Mouse (Mus musculus) embryonic facial prominence, embryonic 11.5 days (tissue): ENCODE measurements around the gene Rora. TPM values are rescaled to one million over a fixed set of nuclear protein-coding genes. Genes with fewer than 3 reads are reported as not detected.

Source experiments
- ATAC-seq: fragments of 200-750 bp; cut with Nextera tagmentation; replicated peaks from 2 replicates; pipeline ENCODE4 v1.8.0; 2017; ENCODE audit warnings: low read depth; ENCODE audit not compliant: insufficient number of reproducible peaks, low FRiP score, low TSS enrichment
- DNase-seq: peaks from one replicate; pipeline ENCODE4 v3.0.0-alpha.2; 2015; ENCODE audit warnings: low spot score
- H3K27ac ChIP-seq: fragments of 300-500 bp; sonication (generic); replicated peaks from 2 replicates; pipeline ENCODE4 v1.5.1; 2014; ENCODE audit warnings: mild to moderate bottlenecking, low read depth, low read length, control low read depth
- H3K27me3 ChIP-seq: fragments of 300-500 bp; sonication (generic); 2 replicates; pipeline ENCODE4 v1.6.1; 2014; ENCODE audit warnings: mild to moderate bottlenecking, low read length, moderate library complexity, mixed read lengths; ENCODE audit not compliant: control insufficient read depth, insufficient read depth
- H3K36me3 ChIP-seq: fragments of 300-500 bp; sonication (generic); replicated peaks from 2 replicates; pipeline ENCODE4 v1.6.1; 2014; ENCODE audit warnings: low read depth, mild to moderate bottlenecking, low read length, moderate library complexity, mixed read lengths; ENCODE audit not compliant: control insufficient read depth, insufficient read depth
- H3K4me1 ChIP-seq: fragments of 300-500 bp; sonication (generic); 2 replicates; pipeline ENCODE4 v1.6.1; 2014; ENCODE audit warnings: low read length, mixed read lengths; ENCODE audit not compliant: control insufficient read depth, insufficient read depth
- H3K4me2 ChIP-seq: fragments of 300-500 bp; sonication (generic); 2 replicates; pipeline ENCODE4 v1.6.1; 2014; ENCODE audit warnings: low read depth, mild to moderate bottlenecking, control low read depth, low read length, moderate library complexity
- H3K4me3 ChIP-seq: fragments of 300-500 bp; sonication (generic); 2 replicates; pipeline ENCODE4 v1.5.1; 2014; ENCODE audit warnings: low read depth, low read length, control low read depth
- H3K9ac ChIP-seq: fragments of 300-500 bp; sonication (generic); replicated peaks from 2 replicates; pipeline ENCODE4 v1.6.1; 2014; ENCODE audit warnings: mild to moderate bottlenecking, control low read depth, low read length
- H3K9me3 ChIP-seq: fragments of 300-500 bp; sonication (generic); replicated peaks from 2 replicates; pipeline ENCODE4 v1.6.1; 2016; ENCODE audit warnings: mild to moderate bottlenecking, low read length, inconsistent platforms, mixed read lengths; ENCODE audit not compliant: control insufficient read depth
- WGBS: fragments of 180-500 bp; shearing (Covaris S2); extraction: QIAGEN DNeasy Blood & Tissue Kit; methylation state at CpG from one replicate; pipeline ENCODE4 v1.1.7; 2014; 5-methylcytosine and 5-hydroxymethylcytosine counted together
- polyA plus RNA-seq: library from polyadenylated mRNA; unstranded; fragments of >200 nt; fragmentation: Nextera tagmentation; extraction: Ambion mirVana; gene quantifications from 2 replicates; pipeline ENCODE4 v1.2.1, GENCODE M21; 2014

Rora gene
- polyA plus RNA-seq, 1 experiment from 2014 or later = 5.7 TPM

DNA sequence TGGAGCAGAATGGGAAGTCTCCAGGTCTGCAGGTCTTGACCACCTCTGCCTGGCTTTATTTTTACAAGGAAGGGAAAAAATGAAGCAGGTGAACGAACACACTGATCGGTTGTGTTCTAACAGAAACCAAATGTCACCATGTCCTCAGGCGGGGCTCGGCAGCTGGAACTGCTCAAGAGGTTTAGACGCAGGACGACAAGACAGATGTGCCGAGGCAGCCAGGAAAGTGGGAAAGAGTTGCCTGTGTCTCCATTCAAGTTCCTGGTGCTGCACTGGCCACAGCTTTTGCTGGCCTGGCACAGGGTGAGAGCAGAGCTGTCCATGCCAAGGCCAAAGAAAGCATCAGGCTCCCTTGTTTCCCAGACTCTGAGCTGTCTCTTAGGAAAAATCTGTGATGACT, 480.1 kb downstream of the Rora start:
- Histone ChIP-seq H3K27ac (peak overlapping the region; percentile 60), H3K4me1 (no peaks in the 10 kb centered on the region), H3K4me3 (no peak overlapping the region), H3K4me2 (no peak overlapping the region), H3K9ac (no peak overlapping the region), H3K9me3 (no peaks in the 10 kb centered on the region), H3K36me3 (no peaks in the 10 kb centered on the region), H3K27me3 (no peaks in the 10 kb centered on the region)
- DNase-seq = peak; percentile 90
- ATAC-seq = 0 out of 2 replicates have a peak, but pooled peaks have one; percentile 9
- 23% methylated on average over 7 of the region's 7 CpGs for WGBS

DNA sequence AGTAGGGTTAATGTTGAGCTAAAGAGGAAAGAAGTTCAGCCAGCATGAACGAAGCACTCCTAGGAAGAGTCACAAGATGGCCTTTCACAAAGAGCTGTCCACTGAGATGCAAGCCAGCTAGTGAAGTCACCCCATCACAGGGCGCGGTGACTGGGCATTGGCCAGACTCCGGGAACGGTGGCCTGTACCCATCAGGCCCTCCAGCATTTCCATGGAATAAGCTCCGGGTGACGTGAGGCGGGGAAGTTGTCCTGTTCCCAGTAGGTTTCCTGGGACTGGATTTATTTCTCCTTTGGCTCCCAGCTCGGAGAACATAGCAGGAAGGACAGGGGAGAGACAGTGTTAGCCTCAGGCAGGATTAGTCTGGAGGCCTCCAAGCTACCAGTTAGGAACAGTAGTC, 481.0 kb downstream of the Rora start:
- WGBS = 84% methylated on average over 9 of the region's 9 CpGs
- no peaks in the 10 kb centered on the region for H3K9me3 ChIP-seq
- no peaks in the 10 kb centered on the region for H3K27me3 ChIP-seq
- no peak for DNase-seq
- no peaks in the 10 kb centered on the region for H3K36me3 ChIP-seq
- no peak overlapping the region for H3K9ac ChIP-seq
- H3K27ac ChIP-seq = no peak overlapping the region
- H3K4me1 ChIP-seq = no peaks in the 10 kb centered on the region
- H3K4me3 ChIP-seq = no peak overlapping the region
- ATAC-seq = no peak
- H3K4me2 ChIP-seq = no peak overlapping the region

DNA sequence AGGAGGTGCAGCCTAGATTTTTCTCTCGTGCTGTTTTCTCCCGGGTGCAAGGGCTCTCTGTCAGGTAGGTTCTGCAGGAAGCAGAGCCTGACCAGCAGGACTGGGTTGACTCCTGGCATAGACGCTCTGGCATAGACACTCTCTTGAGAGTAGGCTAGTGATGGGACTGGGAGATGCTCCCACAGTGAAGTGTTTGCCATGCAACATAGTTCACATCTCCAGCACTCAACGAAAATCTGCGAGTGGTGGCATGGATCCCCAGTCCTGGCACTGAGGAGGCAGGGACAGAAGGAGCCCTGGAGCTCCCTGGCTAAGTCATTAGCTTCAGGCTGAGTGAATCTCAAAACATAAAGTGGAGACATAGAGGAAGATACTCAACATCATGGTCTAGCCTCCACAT, 483.2 kb downstream of the Rora start:
- H3K27me3 ChIP-seq = no peaks in the 10 kb centered on the region
- DNase-seq (no peak), ATAC-seq (no peak)
- no peaks in the 10 kb centered on the region for H3K36me3 ChIP-seq
- WGBS = 86% methylated on average over 5 of the region's 5 CpGs
- H3K9me3 ChIP-seq = no peaks in the 10 kb centered on the region
- no peak overlapping the region for H3K4me2 ChIP-seq
- H3K4me1 ChIP-seq = no peaks in the 10 kb centered on the region
- no peak overlapping the region for H3K27ac ChIP-seq
- H3K9ac ChIP-seq = no peak overlapping the region
- no peak overlapping the region for H3K4me3 ChIP-seq

DNA sequence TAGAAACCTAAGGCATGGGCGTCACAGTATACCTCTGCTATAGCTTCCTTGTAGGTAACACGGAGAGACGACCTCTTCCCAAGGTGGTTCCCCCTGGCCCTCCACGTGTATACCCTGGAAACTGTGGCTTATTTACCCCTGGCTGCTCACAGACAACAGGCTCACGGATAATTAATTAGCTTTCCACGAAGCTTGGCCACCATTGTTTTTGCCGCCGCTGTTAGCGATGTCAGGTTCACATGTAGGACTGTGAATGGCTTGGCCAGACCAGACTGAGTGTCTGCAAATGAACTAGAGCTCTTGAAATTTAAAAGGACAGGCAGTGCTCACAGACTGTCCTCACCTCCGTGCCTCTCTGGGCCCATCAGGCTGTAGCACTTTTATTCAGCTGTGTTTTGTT, 483.8 kb downstream of the Rora start:
- WGBS = 74% methylated on average over 10 of the region's 10 CpGs

DNA sequence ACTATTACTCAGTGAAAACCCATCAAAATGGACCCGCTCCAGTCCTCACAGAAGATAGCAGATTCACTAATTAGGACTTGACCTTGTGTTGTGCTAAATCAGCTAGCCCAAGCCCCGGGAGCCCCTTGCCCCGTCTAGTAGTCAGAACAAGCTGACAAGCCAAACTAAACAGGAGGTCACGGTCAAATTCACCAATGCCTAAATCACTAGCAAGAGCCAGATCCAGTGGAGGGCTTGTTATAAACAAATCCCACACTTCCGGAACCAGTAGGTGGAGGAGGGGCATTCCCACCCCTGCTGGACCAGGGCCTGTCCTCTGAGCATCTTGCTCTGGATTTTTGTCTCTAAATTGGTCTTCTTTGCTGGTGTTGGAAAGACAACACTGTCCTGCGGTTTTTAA, 486.6 kb downstream of the Rora start:
- ATAC-seq = no peak
- Histone ChIP-seq H3K9ac (no peak overlapping the region), H3K4me1 (no peaks in the 10 kb centered on the region), H3K27me3 (no peaks in the 10 kb centered on the region), H3K27ac (no peak overlapping the region), H3K4me2 (no peak overlapping the region), H3K36me3 (no peaks in the 10 kb centered on the region), H3K9me3 (no peaks in the 10 kb centered on the region), H3K4me3 (no peak overlapping the region)
- 60% methylated on average over 6 of the region's 6 CpGs for WGBS
- DNase-seq = no peak

More for the DNA sequence above, 483.8 kb downstream of the Rora start:
- ATAC-seq = no peak
- Histone ChIP-seq H3K27ac (no peak overlapping the region), H3K9me3 (no peaks in the 10 kb centered on the region), H3K4me3 (no peak overlapping the region), H3K9ac (no peak overlapping the region), H3K27me3 (no peaks in the 10 kb centered on the region), H3K36me3 (no peaks in the 10 kb centered on the region), H3K4me2 (no peak overlapping the region), H3K4me1 (no peaks in the 10 kb centered on the region)
- no peak for DNase-seq

DNA sequence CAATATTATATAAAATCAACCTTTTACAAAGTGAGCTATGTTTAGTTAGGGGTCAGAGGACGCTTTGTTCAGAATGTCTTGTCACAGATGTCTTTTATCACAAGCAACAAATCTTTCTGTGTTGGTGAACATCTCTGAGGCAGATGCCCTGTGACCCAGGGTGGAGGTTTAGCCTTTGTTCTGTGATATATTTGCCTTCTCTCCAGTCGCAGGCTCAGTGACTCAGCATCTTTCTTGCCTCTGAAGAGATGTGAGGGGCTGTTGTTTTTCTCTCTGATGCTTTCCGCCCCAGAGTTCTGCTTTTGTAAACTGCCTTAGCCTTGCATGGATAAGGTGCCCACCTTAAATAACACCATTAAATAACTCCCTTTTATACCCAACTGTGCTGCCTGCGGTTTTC, 488.3 kb downstream of the Rora start:
- H3K9ac ChIP-seq = no peak overlapping the region
- H3K27ac ChIP-seq = no peak overlapping the region
- no peaks in the 10 kb centered on the region for H3K27me3 ChIP-seq
- DNase-seq = no peak
- H3K36me3 ChIP-seq = no peaks in the 10 kb centered on the region
- H3K4me3 ChIP-seq = no peak overlapping the region
- 62% methylated on average over 4 of the region's 4 CpGs for WGBS
- H3K4me1 ChIP-seq = no peaks in the 10 kb centered on the region
- ATAC-seq = no peak
- H3K9me3 ChIP-seq = no peaks in the 10 kb centered on the region
- H3K4me2 ChIP-seq = no peak overlapping the region

DNA sequence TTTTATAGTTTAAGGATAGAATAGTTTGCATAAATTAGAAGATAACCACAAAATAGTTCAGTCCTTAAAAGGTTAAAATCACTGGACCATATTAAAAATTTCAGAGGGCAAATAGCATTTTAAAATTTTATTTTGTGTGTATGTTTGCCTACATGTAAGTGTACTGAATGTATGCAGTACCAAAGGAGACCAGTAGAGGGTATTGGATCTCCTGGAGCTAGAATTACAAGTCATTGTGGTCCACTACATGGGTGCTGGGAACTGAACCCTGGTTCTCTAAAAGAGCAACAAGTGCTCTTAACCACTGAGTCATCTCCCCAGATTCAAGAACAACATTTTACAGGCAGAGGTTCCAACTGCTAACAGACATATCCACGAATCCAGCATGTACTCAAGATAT, 493.4 kb downstream of the Rora start:
- H3K4me3 ChIP-seq = no peak overlapping the region
- H3K9me3 ChIP-seq = no peaks in the 10 kb centered on the region
- no peak for DNase-seq
- H3K4me2 ChIP-seq = no peak overlapping the region
- H3K27me3 ChIP-seq = no peaks in the 10 kb centered on the region
- no peaks in the 10 kb centered on the region; the same call in 1 of the 2 replicates for H3K4me1 ChIP-seq
- WGBS = 77% methylated on average over 1 of the region's 1 CpGs
- ATAC-seq = no peak
- no peak overlapping the region for H3K27ac ChIP-seq
- no peaks in the 10 kb centered on the region for H3K36me3 ChIP-seq
- no peak overlapping the region for H3K9ac ChIP-seq

DNA sequence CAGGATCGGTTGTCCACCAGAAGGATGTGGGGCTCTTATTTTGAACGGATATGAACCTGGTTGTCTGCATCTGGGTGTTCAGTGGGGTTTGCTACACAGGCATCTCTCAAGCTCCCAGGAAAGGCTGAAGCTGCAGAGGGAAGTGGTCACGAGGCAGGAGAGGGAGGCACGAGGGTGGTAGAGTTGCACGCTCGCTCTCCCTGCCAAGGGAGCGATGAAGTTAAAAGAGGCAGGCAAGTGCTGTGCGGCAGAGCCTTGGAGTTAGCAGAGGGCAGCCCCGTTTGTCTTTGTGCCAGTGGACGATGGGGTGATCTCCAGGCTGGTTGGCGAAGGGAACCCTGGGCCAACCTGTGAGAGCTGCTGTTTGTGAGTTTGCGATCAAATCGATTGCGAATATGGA, 496.6 kb downstream of the Rora start:
- Histone ChIP-seq H3K9ac (no peak overlapping the region), H3K36me3 (no peaks in the 10 kb centered on the region), H3K4me2 (no peak overlapping the region), H3K27ac (no peak overlapping the region), H3K4me3 (no peak overlapping the region), H3K4me1 (no peaks in the 10 kb centered on the region; the same call in 1 of the 2 replicates), H3K9me3 (no peaks in the 10 kb centered on the region), H3K27me3 (no peaks in the 10 kb centered on the region)
- ATAC-seq = no peak
- DNase-seq = peak; percentile 41
- WGBS = 33% methylated on average over 14 of the region's 14 CpGs
